Mouse (Mus musculus) heart, adult 2 months (tissue): ENCODE measurements around the gene Klhl23. TPM values are rescaled to one million over a fixed set of nuclear protein-coding genes. Genes with fewer than 3 reads are reported as not detected.

Experiments used
- DNase-seq, 2 experiments: peaks; one replicate each; pipeline ENCODE4 v3.0.0; 2021
- H3K27ac ChIP-seq: fragments of 200-600 bp; 2 replicates; pipeline ENCODE4 v1.8.1; 2022
- H3K27me3 ChIP-seq: fragments of 200-500 bp; 2 replicates; pipeline ENCODE4 v1.6.1; 2012; ENCODE audit warnings: mild to moderate bottlenecking, low read length, inconsistent platforms, mixed read lengths; ENCODE audit not compliant: control insufficient read depth, insufficient read depth
- H3K36me3 ChIP-seq: fragments of 200-500 bp; 2 replicates; pipeline ENCODE4 v1.6.1; 2012; ENCODE audit warnings: low read length, inconsistent platforms; ENCODE audit not compliant: control insufficient read depth, insufficient read depth
- H3K4me1 ChIP-seq: fragments of 200-500 bp; 2 replicates; pipeline ENCODE4 v1.6.1; 2011; ENCODE audit warnings: low read length; ENCODE audit not compliant: control insufficient read depth, insufficient read depth
- H3K4me3 ChIP-seq: fragments of 200-600 bp; 2 replicates; pipeline ENCODE4 v1.8.1; 2022
- H3K79me2 ChIP-seq: fragments of 200-500 bp; replicated peaks from 2 replicates; pipeline ENCODE4 v1.6.1; 2012; ENCODE audit warnings: mild to moderate bottlenecking, inconsistent platforms, low read length, moderate library complexity, mixed read lengths; ENCODE audit not compliant: control insufficient read depth, insufficient read depth
- H3K9ac ChIP-seq: fragments of 200-500 bp; 2 replicates; pipeline ENCODE4 v1.6.1; 2012; ENCODE audit warnings: low read depth, mild to moderate bottlenecking, control low read depth, inconsistent platforms, low read length, mixed read lengths
- CTCF ChIP-seq: fragments of 200-600 bp; IDR thresholded peaks from 2 replicates; pipeline ENCODE4 v1.8.1; 2022; ENCODE audit warnings: antibody characterized with exemption, mild to moderate bottlenecking, moderate library complexity
- EP300 ChIP-seq: fragments of 200-500 bp; IDR thresholded peaks from 2 replicates; pipeline ENCODE4 v1.6.1; 2011; ENCODE audit warnings: low read depth, low read length, control low read depth; ENCODE audit not compliant: insufficient read depth
- POLR2A ChIP-seq: fragments of 200-500 bp; IDR thresholded peaks from 2 replicates; pipeline ENCODE4 v1.6.1; 2011; ENCODE audit warnings: mild to moderate bottlenecking, low read depth, low read length, control low read depth; ENCODE audit not compliant: insufficient read depth
- WGBS: fragments of 180-500 bp; shearing (Covaris S2); methylation state at CpG from one replicate; pipeline ENCODE4 v1.1.7; 2018; 5-methylcytosine and 5-hydroxymethylcytosine counted together
- intact Hi-C: fragments of 180-260 bp; cut with DNase I; formaldehyde crosslinking; loops from one replicate; pipeline ENCODE4 v1.15.1; 2025
- polyA plus RNA-seq: library from polyadenylated mRNA; depleted of rRNA; stranded (reverse); fragments of >200 nt; gene quantifications from 2 replicates; pipeline ENCODE4 v1.2.3, GENCODE M21; 2012; rRNA removed
- total RNA-seq, 2 experiments: library from RNA; stranded (reverse); gene quantifications; 2 replicates each; pipeline ENCODE4 v1.2.3; 2021

Klhl23 gene
- total and polyA plus RNA-seq, 3 experiments, result 10.3 to 32.3 (median 31.8) TPM

- Histone ChIP-seq H3K27ac (no peak overlapping the region; the same call in 1 of the 2 replicates), H3K9ac (no peak overlapping the region; the same call in 1 of the 2 replicates)
Observed at GRCm38 (mm10) chr2:69884581-69884980, 62.8 kb downstream of the Klhl23 start.

GRCm38 (mm10) chr2:69885050-69885449 is 63.3 kb downstream of the Klhl23 start:
- DNase-seq, result no peak
- Histone ChIP-seq H3K27ac (peak overlapping the region; percentile 82), H3K9ac (peak overlapping the region; percentile 85), H3K4me3 (peak overlapping the region; percentile 88), H3K79me2 (no peaks in the 10 kb centered on the region; the same call in 1 of the 2 replicates), H3K36me3 (peaks cover 2% of the 10 kb centered on the region; the same call in 1 of the 2 replicates), H3K4me1 (peaks cover 2% of the 10 kb centered on the region; the same call in 1 of the 2 replicates), H3K27me3 (no peaks in the 10 kb centered on the region)
- intact Hi-C loops, result loop anchor here (1.0 kb wide), 2 partner anchors 12 to 24 kb away; partner anchors contain the start of genes Ssb and Ubr3
- TF ChIP-seq POLR2A (no peak), EP300 (no peak), CTCF (no peak)
- 4% methylated on average over 12 of the region's 12 CpGs for WGBS

More at GRCm38 (mm10) chr2:69884581-69884980, 62.8 kb downstream of the Klhl23 start:
- no peaks in the 10 kb centered on the region for H3K27me3 ChIP-seq
- H3K4me3 ChIP-seq, result peak overlapping the region; percentile 88
- intact Hi-C loops, result no loop called here
- TF ChIP-seq POLR2A (no peak), CTCF (no peak), EP300 (no peak)
- no peaks in the 10 kb centered on the region; the same call in 1 of the 2 replicates for H3K79me2 ChIP-seq
- DNase-seq, result no peak
- peaks cover 2% of the 10 kb centered on the region; the same call in 1 of the 2 replicates for H3K4me1 ChIP-seq
- 36% methylated on average over 6 of the region's 6 CpGs for WGBS
- H3K36me3 ChIP-seq, result peaks cover 2% of the 10 kb centered on the region; the same call in 1 of the 2 replicates

- Histone ChIP-seq H3K4me3 (peak within 1 kb of the TSS; percentile 88), H3K9ac (peak within 1 kb of the TSS; percentile 85), H3K27ac (peak within 1 kb of the TSS; percentile 82), H3K36me3 (peaks cover 2% of the 10 kb centered on the region; the same call in 1 of the 2 replicates), H3K79me2 (no peaks in the 10 kb centered on the region; the same call in 1 of the 2 replicates), H3K4me1 (peaks cover 2% of the 10 kb centered on the region; the same call in 1 of the 2 replicates), H3K27me3 (no peaks in the 10 kb centered on the region)
- 1% methylated on average over 45 of the region's 45 CpGs for WGBS
- DNase-seq, result peak; percentile 90
- TF ChIP-seq POLR2A (peak; percentile 88), CTCF (peak; percentile 86), EP300 (0 out of 2 replicates have a peak, but pooled peaks have one; percentile 49)
- intact Hi-C loops, result loop anchor here (1.0 kb wide), 2 partner anchors 12 to 24 kb away; partner anchors contain the start of genes Ssb and Ubr3
Observed at GRCm38 (mm10) chr2:69885451-69886305, 63.9 kb downstream of the Klhl23 start, which contains the start of gene Mettl5. Gene Mettl5, minus strand, starts transcription at chr2:69885615.

Other genes with a start within 250 kb of the Klhl23 start
- 1 to 10 TPM in 1 of 2 experiments, under 1 TPM in 1; 0.84 to 1.2 TPM for gene Lrp2, start 235.9 kb upstream of the Klhl23 start, total RNA-seq
- 0.31 and 0.61 TPM in 2 replicates for gene Lrp2, start 235.9 kb upstream of the Klhl23 start, polyA plus RNA-seq
- 1 to 10 TPM; 5.1 to 5.2 TPM for gene Bbs5, start 174.8 kb upstream of the Klhl23 start, total RNA-seq
- 1.6 and 2.0 TPM in 2 replicates for gene Bbs5, start 174.8 kb upstream of the Klhl23 start, polyA plus RNA-seq
- 10 to 100 TPM; 67.3 to 75.7 TPM for gene Klhl41, start 151.8 kb upstream of the Klhl23 start, total RNA-seq
- gene Klhl41, start 151.8 kb upstream of the Klhl23 start, polyA plus RNA-seq, result 19.3 and 40.7 TPM in 2 replicates
- 10 to 100 TPM; 27.1 to 33.1 TPM for gene Fastkd1, start 108.4 kb upstream of the Klhl23 start, total RNA-seq
- gene Fastkd1, start 108.4 kb upstream of the Klhl23 start, polyA plus RNA-seq, result 8.8 and 17.2 TPM in 2 replicates
- gene Ppig, start 99.4 kb upstream of the Klhl23 start, total RNA-seq, result 10 to 100 TPM; 35.5 to 36.2 TPM
- gene Ppig, start 99.4 kb upstream of the Klhl23 start, polyA plus RNA-seq, result 1.7 and 4.4 TPM in 2 replicates
- under 1 TPM; 0.59 to 0.65 TPM for gene Ccdc173, start 32.4 kb upstream of the Klhl23 start, total RNA-seq
- gene Ccdc173, start 32.4 kb upstream of the Klhl23 start, polyA plus RNA-seq, result 0.12 and 0.23 TPM in 2 replicates
- gene Phospho2, start 32.3 kb upstream of the Klhl23 start, total RNA-seq, result 10 to 100 TPM; 25.3 to 26.8 TPM
- gene Phospho2, start 32.3 kb upstream of the Klhl23 start, polyA plus RNA-seq, result 14.5 and 18.2 TPM in 2 replicates
- 10 to 100 TPM; 58.4 to 64.0 TPM for gene Ssb, start 39.6 kb downstream of the Klhl23 start, total RNA-seq
- gene Ssb, start 39.6 kb downstream of the Klhl23 start, polyA plus RNA-seq, result 4.3 and 10.7 TPM in 2 replicates
- 10 to 100 TPM; 20.4 to 24.9 TPM for gene Mettl5, start 63.7 kb downstream of the Klhl23 start, total RNA-seq
- gene Mettl5, start 63.7 kb downstream of the Klhl23 start, polyA plus RNA-seq, result 5.5 and 7.2 TPM in 2 replicates
- gene Ubr3, start 75.3 kb downstream of the Klhl23 start, total RNA-seq, result 100 to 1,000 TPM; 112 to 117 TPM
- 26.0 and 50.8 TPM in 2 replicates for gene Ubr3, start 75.3 kb downstream of the Klhl23 start, polyA plus RNA-seq
- gene Myo3b, start 217.2 kb downstream of the Klhl23 start, total RNA-seq, result under 1 TPM in 1 of 2 experiments, not detected in 1; 0.08 TPM
- gene Myo3b, start 217.2 kb downstream of the Klhl23 start, polyA plus RNA-seq, result not detected in 2 replicates